13 mouse cellular contexts compared by ENCODE assay signal in genomic region chr2:67447206-67447605, GRCm38 (mm10). TPM values are rescaled to one million over a fixed set of nuclear protein-coding genes. Genes with fewer than 3 reads are reported as not detected.
DNase-seq lines count a peak whose midpoint lies in the region; ATAC-seq and TF ChIP-seq lines count a peak whose summit lies in the region.
"Had no signal": no experiment of that assay in that cellular context is flagged by ENCODE, and none has a peak within 500 bp of the region (broad histone marks: within the 10 kb centered on the region; RNA-seq: fewer than 3 reads in every experiment).

No protein-coding gene starts in this region.

- H3K27ac ChIP-seq in cerebellum, adult 2 months (ENCODE audit: insufficient read depth, low read length) = no peak overlapping the region
- H3K27ac ChIP-seq in left cerebral cortex, adult 2 months = no peak overlapping the region
- no peak overlapping the region for H3K27ac ChIP-seq in hindbrain, embryonic 16.5 days (ENCODE audit: low read depth, low read length)
- H3K27ac ChIP-seq: embryonic facial prominence, embryonic 12.5 days; lung, embryonic 15.5 days had no signal

- no peak overlapping the region for H3K4me3 ChIP-seq in cerebellum, adult 2 months (replicated peaks; ENCODE audit: insufficient read depth, low read depth, low read length)
- peak overlapping the region; percentile 32 for H3K4me3 ChIP-seq in left cerebral cortex, adult 2 months
- no peak overlapping the region for H3K4me3 ChIP-seq in hindbrain, embryonic 16.5 days (ENCODE audit: low read length)
- H3K4me3 ChIP-seq: embryonic facial prominence, embryonic 12.5 days; lung, embryonic 15.5 days had no signal

- H3K4me2 ChIP-seq in hindbrain, embryonic 16.5 days (ENCODE audit: low read length) = no peak overlapping the region
- H3K4me2 ChIP-seq: embryonic facial prominence, embryonic 12.5 days; lung, embryonic 15.5 days had no signal

- no peak for TF ChIP-seq CTCF in cerebellum, adult 2 months (IDR thresholded peaks at IDR 0.05; ENCODE audit: borderline replicate concordance, insufficient read depth, low read depth, low read length)
- TF ChIP-seq CTCF in left cerebral cortex, adult 2 months (IDR thresholded peaks at IDR 0.05) = no peak

- no peaks in the 10 kb centered on the region for H3K27me3 ChIP-seq in cerebellum, adult 2 months (ENCODE audit: control insufficient read depth, insufficient read depth, low read length)
- no peaks in the 10 kb centered on the region for H3K27me3 ChIP-seq in hindbrain, embryonic 16.5 days (replicated peaks; ENCODE audit: control insufficient read depth, insufficient read depth, low read length)
- H3K27me3 ChIP-seq: embryonic facial prominence, embryonic 12.5 days; lung, embryonic 15.5 days had no signal

- TF ChIP-seq POLR2A in cerebellum, adult 2 months (IDR thresholded peaks at IDR 0.05; ENCODE audit: borderline replicate concordance, insufficient read depth, low read length) = no peak

- no peaks in the 10 kb centered on the region for H3K36me3 ChIP-seq in hindbrain, embryonic 16.5 days (ENCODE audit: control insufficient read depth, insufficient read depth, low read length)
- H3K36me3 ChIP-seq: embryonic facial prominence, embryonic 12.5 days; lung, embryonic 15.5 days had no signal

- intact Hi-C loops in left cerebral cortex, adult 2 months (cut with DNase I) = no loop called here

- ATAC-seq in hindbrain, embryonic 16.5 days = no peak

- H3K9me3 ChIP-seq in hindbrain, embryonic 16.5 days (ENCODE audit: control insufficient read depth, low read length) = no peaks in the 10 kb centered on the region
- H3K9me3 ChIP-seq: embryonic facial prominence, embryonic 12.5 days; lung, embryonic 15.5 days had no signal

- no peaks in the 10 kb centered on the region for H3K4me1 ChIP-seq in cerebellum, adult 2 months (ENCODE audit: control insufficient read depth, insufficient read depth, low read length)
- no peaks in the 10 kb centered on the region for H3K4me1 ChIP-seq in hindbrain, embryonic 16.5 days (ENCODE audit: control insufficient read depth, insufficient read depth, low read depth, low read length)
- H3K4me1 ChIP-seq: embryonic facial prominence, embryonic 12.5 days; lung, embryonic 15.5 days had no signal

- DNase-seq in cerebellum, adult 2 months = peak; percentile 13 to 16
- no peak for DNase-seq in cerebellum, adult 9-10 months
- peak; percentile 43 for DNase-seq in testis, postnatal 10 days (ENCODE audit: low spot score)
- DNase-seq in testis, postnatal 14 days (ENCODE audit: low spot score) = no peak
- DNase-seq in left cerebral cortex, adult 2 months (ENCODE audit: extremely low spot score in 1 of 2, low spot score in 2 of 2) = peak; percentile 18 to 43
- DNase-seq in telencephalon, adult 2 months (ENCODE audit: low read depth, low spot score) = peak; percentile 35
- no peak for DNase-seq in embryo, embryonic 9.5 days (ENCODE audit: extremely low spot score)

- H3K9ac ChIP-seq in hindbrain, embryonic 16.5 days (ENCODE audit: low read depth, low read length) = no peak overlapping the region
- H3K9ac ChIP-seq: embryonic facial prominence, embryonic 12.5 days; lung, embryonic 15.5 days had no signal

- 14% methylated on average over 12 of the region's 12 CpGs for WGBS in cerebellum, adult 2 months
- WGBS in hindbrain, embryonic 16.5 days = 70% methylated on average over 12 of the region's 12 CpGs

RNA-seq across cellular contexts. Expression of gene Xirp2, which starts 1.4 kb away (rescaled TPM):
- not detected in 2 replicates for polyA plus RNA-seq in cerebellum, adult 2 months (2012; rRNA removed)
- under 1 TPM; 0.05 TPM for total RNA-seq in left cerebral cortex, adult 2 months (2021)
- polyA plus RNA-seq in hindbrain, embryonic 16.5 days (2015; fragmentation: Nextera tagmentation; extraction: Ambion mirVana) = 0.02 TPM in 1 of 2 replicates, not detected in the other
- total RNA-seq: hematopoietic stem cell, adult 5-6 weeks had no signal
- polyA plus RNA-seq: C2C12; large intestine, adult 2 months had no signal

RNA-seq across cellular contexts. Expression of gene Gm26727, which starts 14.2 kb away (rescaled TPM):
- not detected in 2 replicates for polyA plus RNA-seq in cerebellum, adult 2 months (2012; rRNA removed)
- not detected for total RNA-seq in left cerebral cortex, adult 2 months (2021)
- not detected in 2 replicates for polyA plus RNA-seq in hindbrain, embryonic 16.5 days (2015; fragmentation: Nextera tagmentation; extraction: Ambion mirVana)
- total RNA-seq: hematopoietic stem cell, adult 5-6 weeks had no signal
- polyA plus RNA-seq: C2C12; embryonic facial prominence, embryonic 12.5 days; large intestine, adult 2 months; lung, embryonic 15.5 days had no signal

RNA-seq across cellular contexts. Expression of gene Gm21830, which starts 33.7 kb away (rescaled TPM):
- polyA plus RNA-seq in cerebellum, adult 2 months (2012; rRNA removed) = not detected in 2 replicates
- not detected for total RNA-seq in left cerebral cortex, adult 2 months (2021)
- not detected in 2 replicates for polyA plus RNA-seq in hindbrain, embryonic 16.5 days (2015; fragmentation: Nextera tagmentation; extraction: Ambion mirVana)
- total RNA-seq: hematopoietic stem cell, adult 5-6 weeks had no signal
- polyA plus RNA-seq: C2C12; embryonic facial prominence, embryonic 12.5 days; large intestine, adult 2 months; lung, embryonic 15.5 days had no signal

Comparison
In these comparisons a context has a peak if more than half of its experiments do, and no peak if none do; other contexts are left out.
1. DNase-seq: peak in cerebellum, adult 2 months (2 of 2), testis, postnatal 10 days (single experiment), left cerebral cortex, adult 2 months (2 of 2) and telencephalon, adult 2 months (single experiment); none in cerebellum, adult 9-10 months (single experiment), testis, postnatal 14 days (single experiment) and embryo, embryonic 9.5 days (single experiment).